Mouse (Mus musculus) heart, postnatal 36 days (tissue): ENCODE results near the gene Gm21304. TPM values are rescaled to one million over a fixed set of nuclear protein-coding genes. Genes with fewer than 3 reads are reported as not detected.
"Not testable (repeated sequence)": the region's sequence is repeated elsewhere in the genome, so short reads cannot be mapped to it uniquely, and the experiment has no call there.

Source experiments
- DNase-seq, 2 experiments: peaks; one replicate each; pipeline ENCODE4 v3.0.0; 2021 to 2022
- intact Hi-C: fragments of 180-260 bp; cut with DNase I; formaldehyde crosslinking; loops from one replicate; pipeline ENCODE4 v1.15.1; 2025
- total RNA-seq, 2 experiments: library from RNA; stranded (reverse); gene quantifications; 2 replicates each; pipeline ENCODE4 v1.2.3; 2021

Gene Gm21304
- total RNA-seq = not detected

DNA sequence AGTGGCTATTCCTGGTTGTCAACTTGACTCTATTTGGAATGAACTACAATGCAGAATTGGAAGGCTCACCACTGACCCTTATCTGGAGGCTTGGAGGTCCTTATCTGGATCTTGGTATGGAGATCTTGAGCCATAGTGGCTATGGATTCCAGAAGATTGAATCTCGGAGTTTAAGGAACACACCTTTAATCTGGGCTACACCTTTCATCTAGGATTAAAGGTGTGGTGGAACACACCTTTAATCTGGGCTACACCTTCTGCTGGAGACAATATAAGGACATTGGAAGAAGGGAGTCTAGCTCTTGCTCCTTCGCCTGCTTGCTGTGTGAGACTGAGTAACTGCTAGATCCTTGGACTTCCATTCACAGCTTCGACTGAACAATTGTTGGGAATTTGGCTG is at the start of gene Gm21304:
Gene Gm21304, plus strand, starts transcription at position 301 of the 400 bp plus-strand sequence.
- DNase-seq, intact Hi-C loops: not testable (repeated sequence)

DNA sequence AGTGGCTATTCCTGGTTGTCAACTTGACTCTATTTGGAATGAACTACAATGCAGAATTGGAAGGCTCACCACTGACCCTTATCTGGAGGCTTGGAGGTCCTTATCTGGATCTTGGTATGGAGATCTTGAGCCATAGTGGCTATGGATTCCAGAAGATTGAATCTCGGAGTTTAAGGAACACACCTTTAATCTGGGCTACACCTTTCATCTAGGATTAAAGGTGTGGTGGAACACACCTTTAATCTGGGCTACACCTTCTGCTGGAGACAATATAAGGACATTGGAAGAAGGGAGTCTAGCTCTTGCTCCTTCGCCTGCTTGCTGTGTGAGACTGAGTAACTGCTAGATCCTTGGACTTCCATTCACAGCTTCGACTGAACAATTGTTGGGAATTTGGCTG is 25.6 kb upstream of the Gm21304 start, which contains the start of gene Gm21293:
Gene Gm21293, plus strand, starts transcription at position 301 of the 400 bp plus-strand sequence.
- intact Hi-C loops, DNase-seq: not testable (repeated sequence)

DNA sequence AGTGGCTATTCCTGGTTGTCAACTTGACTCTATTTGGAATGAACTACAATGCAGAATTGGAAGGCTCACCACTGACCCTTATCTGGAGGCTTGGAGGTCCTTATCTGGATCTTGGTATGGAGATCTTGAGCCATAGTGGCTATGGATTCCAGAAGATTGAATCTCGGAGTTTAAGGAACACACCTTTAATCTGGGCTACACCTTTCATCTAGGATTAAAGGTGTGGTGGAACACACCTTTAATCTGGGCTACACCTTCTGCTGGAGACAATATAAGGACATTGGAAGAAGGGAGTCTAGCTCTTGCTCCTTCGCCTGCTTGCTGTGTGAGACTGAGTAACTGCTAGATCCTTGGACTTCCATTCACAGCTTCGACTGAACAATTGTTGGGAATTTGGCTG is 17.1 kb upstream of the Gm21304 start, which contains the start of gene Gm6763:
Gene Gm6763, plus strand, starts transcription at position 301 of the 400 bp plus-strand sequence.
- DNase-seq, intact Hi-C loops: not testable (repeated sequence)

DNA sequence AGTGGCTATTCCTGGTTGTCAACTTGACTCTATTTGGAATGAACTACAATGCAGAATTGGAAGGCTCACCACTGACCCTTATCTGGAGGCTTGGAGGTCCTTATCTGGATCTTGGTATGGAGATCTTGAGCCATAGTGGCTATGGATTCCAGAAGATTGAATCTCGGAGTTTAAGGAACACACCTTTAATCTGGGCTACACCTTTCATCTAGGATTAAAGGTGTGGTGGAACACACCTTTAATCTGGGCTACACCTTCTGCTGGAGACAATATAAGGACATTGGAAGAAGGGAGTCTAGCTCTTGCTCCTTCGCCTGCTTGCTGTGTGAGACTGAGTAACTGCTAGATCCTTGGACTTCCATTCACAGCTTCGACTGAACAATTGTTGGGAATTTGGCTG is 8.6 kb upstream of the Gm21304 start, which contains the start of gene Gm8764:
Gene Gm8764, plus strand, starts transcription at position 301 of the 400 bp plus-strand sequence.
- intact Hi-C loops, DNase-seq: not testable (repeated sequence)

DNA sequence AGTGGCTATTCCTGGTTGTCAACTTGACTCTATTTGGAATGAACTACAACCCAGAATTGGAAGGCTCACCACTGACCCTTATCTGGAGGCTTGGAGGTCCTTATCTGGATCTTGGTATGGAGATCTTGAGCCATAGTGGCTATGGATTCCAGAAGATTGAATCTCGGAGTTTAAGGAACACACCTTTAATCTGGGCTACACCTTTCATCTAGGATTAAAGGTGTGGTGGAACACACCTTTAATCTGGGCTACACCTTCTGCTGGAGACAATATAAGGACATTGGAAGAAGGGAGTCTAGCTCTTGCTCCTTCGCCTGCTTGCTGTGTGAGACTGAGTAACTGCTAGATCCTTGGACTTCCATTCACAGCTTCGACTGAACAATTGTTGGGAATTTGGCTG is 8.4 kb downstream of the Gm21304 start, which contains the start of gene Gm21312:
Gene Gm21312, plus strand, starts transcription at position 301 of the 400 bp plus-strand sequence.
- intact Hi-C loops, DNase-seq: not testable (repeated sequence)

DNA sequence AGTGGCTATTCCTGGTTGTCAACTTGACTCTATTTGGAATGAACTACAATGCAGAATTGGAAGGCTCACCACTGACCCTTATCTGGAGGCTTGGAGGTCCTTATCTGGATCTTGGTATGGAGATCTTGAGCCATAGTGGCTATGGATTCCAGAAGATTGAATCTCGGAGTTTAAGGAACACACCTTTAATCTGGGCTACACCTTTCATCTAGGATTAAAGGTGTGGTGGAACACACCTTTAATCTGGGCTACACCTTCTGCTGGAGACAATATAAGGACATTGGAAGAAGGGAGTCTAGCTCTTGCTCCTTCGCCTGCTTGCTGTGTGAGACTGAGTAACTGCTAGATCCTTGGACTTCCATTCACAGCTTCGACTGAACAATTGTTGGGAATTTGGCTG is 16.9 kb downstream of the Gm21304 start, which contains the start of gene Gm20765:
Gene Gm20765, plus strand, starts transcription at position 301 of the 400 bp plus-strand sequence.
- DNase-seq, intact Hi-C loops: not testable (repeated sequence)

DNA sequence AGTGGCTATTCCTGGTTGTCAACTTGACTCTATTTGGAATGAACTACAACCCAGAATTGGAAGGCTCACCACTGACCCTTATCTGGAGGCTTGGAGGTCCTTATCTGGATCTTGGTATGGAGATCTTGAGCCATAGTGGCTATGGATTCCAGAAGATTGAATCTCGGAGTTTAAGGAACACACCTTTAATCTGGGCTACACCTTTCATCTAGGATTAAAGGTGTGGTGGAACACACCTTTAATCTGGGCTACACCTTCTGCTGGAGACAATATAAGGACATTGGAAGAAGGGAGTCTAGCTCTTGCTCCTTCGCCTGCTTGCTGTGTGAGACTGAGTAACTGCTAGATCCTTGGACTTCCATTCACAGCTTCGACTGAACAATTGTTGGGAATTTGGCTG is 25.4 kb downstream of the Gm21304 start, which contains the start of gene Gm4340:
Gene Gm4340, plus strand, starts transcription at position 301 of the 400 bp plus-strand sequence.
- intact Hi-C loops, DNase-seq: not testable (repeated sequence)

DNA sequence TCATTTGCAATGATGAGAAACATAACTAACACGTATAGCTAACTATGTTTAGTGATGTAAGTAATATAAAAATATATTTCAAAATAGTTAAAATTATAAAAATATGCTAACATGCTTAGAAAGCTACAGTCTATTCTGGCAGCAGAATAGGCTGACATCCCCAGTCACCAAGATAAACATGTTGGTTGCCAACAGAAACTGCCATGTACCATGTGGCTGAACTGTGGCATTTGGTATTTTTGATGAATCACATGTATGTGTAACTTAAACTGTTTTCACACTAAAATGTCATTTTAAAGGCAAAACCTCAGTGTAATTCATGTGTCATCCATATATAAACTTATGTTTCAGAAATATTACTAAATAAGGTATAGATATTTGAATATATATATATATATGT is 41.3 kb downstream of the Gm21304 start:
- intact Hi-C loops = no loop called here

DNA sequence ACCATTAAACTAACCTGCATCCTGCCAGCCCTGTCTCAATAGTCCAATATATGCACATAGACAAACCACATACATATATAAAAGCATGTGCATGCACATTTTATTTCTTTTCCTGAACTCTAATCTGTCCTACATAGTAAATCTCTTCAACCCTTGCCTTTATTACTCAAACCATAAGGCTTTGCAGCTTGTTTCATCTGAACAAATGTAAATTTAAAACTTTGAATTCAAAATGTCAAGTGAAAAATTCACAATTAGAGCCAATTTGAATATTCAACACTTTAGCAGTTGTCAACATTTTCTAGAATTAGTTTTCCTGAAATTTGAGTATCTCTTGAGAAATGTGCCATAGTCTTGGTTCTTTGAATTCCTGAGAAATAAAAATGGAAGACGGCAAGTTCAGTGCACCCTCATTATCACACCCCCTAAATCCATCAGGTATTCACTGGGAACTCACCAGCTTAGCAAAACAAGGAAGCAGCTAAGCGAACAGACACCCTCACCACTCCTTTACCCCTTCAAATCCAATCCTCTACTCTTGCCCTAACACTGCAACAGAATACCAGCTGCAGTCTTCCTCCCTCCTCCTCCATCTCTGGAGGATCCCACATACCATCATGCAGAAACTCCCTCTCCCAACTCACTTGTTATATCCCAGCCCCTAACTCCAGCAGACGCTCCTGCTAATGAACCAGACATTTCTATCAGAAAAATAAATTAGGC is 42.1 kb downstream of the Gm21304 start:
- no peak for DNase-seq
- intact Hi-C loops = no loop called here

More for the DNA sequence above, 41.3 kb downstream of the Gm21304 start:
- no peak for DNase-seq

DNA sequence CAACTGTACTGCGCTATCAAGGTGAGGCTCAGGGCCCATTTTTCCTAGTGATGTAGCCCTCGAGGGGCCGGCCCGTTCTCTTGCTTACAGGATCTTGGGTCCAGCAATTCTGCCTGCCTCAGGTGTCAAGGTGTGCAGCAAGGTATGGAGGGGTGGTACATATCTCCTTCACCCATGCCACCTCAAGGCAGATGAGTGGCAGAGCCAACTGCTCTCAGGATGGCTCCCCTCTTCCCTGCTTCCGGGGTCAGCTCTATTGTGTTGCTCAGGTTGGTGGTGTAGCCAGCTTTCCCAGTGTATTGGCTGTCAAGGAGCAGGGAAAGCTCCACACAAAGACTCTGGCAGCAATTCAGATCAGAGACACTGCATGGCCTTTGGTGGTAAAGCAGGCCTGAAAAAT is 46.2 kb downstream of the Gm21304 start:
- intact Hi-C loops = no loop called here
- no peak for DNase-seq

Other genes with a start within 250 kb of the Gm21304 start
- not detected for gene Gm21293, start 25.5 kb upstream of the Gm21304 start, total RNA-seq
- not detected for gene Gm6763, start 17.0 kb upstream of the Gm21304 start, total RNA-seq
- not detected for gene Gm8764, start 8.5 kb upstream of the Gm21304 start, total RNA-seq
- gene Gm21312, start 8.5 kb downstream of the Gm21304 start, total RNA-seq = not detected
- not detected for gene Gm20765, start 17.0 kb downstream of the Gm21304 start, total RNA-seq
- not detected for gene Gm4340, start 25.5 kb downstream of the Gm21304 start, total RNA-seq